25 mouse cellular contexts compared by ENCODE assay signal in genomic region chr4:117595293-117595692, GRCm38 (mm10). TPM values are rescaled to one million over a fixed set of nuclear protein-coding genes. Genes with fewer than 3 reads are reported as not detected.
DNase-seq lines count a peak whose midpoint lies in the region; ATAC-seq lines count a peak whose summit lies in the region.
"Had no signal": no experiment of that assay in that cellular context is flagged by ENCODE, and none has a peak within 500 bp of the region (broad histone marks: within the 10 kb centered on the region; RNA-seq: fewer than 3 reads in every experiment).

No protein-coding gene starts in this region.

- H3K9ac ChIP-seq in forebrain, embryonic 12.5 days: 0 out of 2 replicates have a peak overlapping the region, but pooled peaks have one; percentile 25
- H3K9ac ChIP-seq in forebrain, embryonic 16.5 days (replicated peaks; ENCODE audit: low read depth, low read length): no peak overlapping the region
- no peak overlapping the region for H3K9ac ChIP-seq in hindbrain, embryonic 15.5 days
- H3K9ac ChIP-seq in midbrain, embryonic 16.5 days (ENCODE audit: low read depth, low read length): no peak overlapping the region
- no peak overlapping the region for H3K9ac ChIP-seq in midbrain, embryonic 11.5 days (ENCODE audit: low read length)
- H3K9ac ChIP-seq in limb, embryonic 12.5 days (replicated peaks): no peak overlapping the region
- H3K9ac ChIP-seq: embryonic facial prominence, embryonic 13.5 days; forebrain, embryonic 15.5 days; hindbrain, embryonic 14.5 days; intestine, embryonic 15.5 days had no signal

- no peak for DNase-seq in hindbrain, embryonic 10.5 days (ENCODE audit: low spot score)
- DNase-seq in midbrain, embryonic 11.5 days (ENCODE audit: low spot score, missing footprints): no peak
- DNase-seq: adrenal gland, postnatal 10 days; adrenal gland, postnatal 36 days; B cell, adult 2 months; cerebellum, adult 11 months; cerebellum, adult 2 months; cerebellum, adult 9-11 months; cerebellum, postnatal 25 days; gastrocnemius, adult 2 months; gastrocnemius, postnatal 14 days had no signal

- no peak overlapping the region for H3K4me2 ChIP-seq in forebrain, embryonic 12.5 days
- no peak overlapping the region for H3K4me2 ChIP-seq in forebrain, embryonic 16.5 days (ENCODE audit: low read length)
- no peak overlapping the region for H3K4me2 ChIP-seq in hindbrain, embryonic 15.5 days
- no peak overlapping the region for H3K4me2 ChIP-seq in midbrain, embryonic 16.5 days (ENCODE audit: low read length)
- no peak overlapping the region for H3K4me2 ChIP-seq in midbrain, embryonic 11.5 days
- H3K4me2 ChIP-seq in limb, embryonic 12.5 days: no peak overlapping the region
- H3K4me2 ChIP-seq: embryonic facial prominence, embryonic 13.5 days; forebrain, embryonic 15.5 days; heart, embryonic 11.5 days; hindbrain, embryonic 14.5 days; intestine, embryonic 15.5 days had no signal

- 71% methylated on average over 10 of the region's 10 CpGs for WGBS in forebrain, embryonic 12.5 days
- WGBS in forebrain, embryonic 16.5 days: 53% methylated on average over 10 of the region's 10 CpGs
- WGBS in hindbrain, embryonic 15.5 days: 74% methylated on average over 10 of the region's 10 CpGs
- 87% methylated on average over 10 of the region's 10 CpGs for WGBS in hindbrain, embryonic 10.5 days
- WGBS in midbrain, embryonic 16.5 days: 63% methylated on average over 10 of the region's 10 CpGs
- WGBS in midbrain, embryonic 11.5 days: 86% methylated on average over 10 of the region's 10 CpGs
- WGBS in limb, embryonic 12.5 days: 56% methylated on average over 10 of the region's 10 CpGs

- ATAC-seq in forebrain, embryonic 12.5 days (ENCODE audit: low FRiP score): no peak
- no peak for ATAC-seq in forebrain, embryonic 16.5 days
- ATAC-seq in hindbrain, embryonic 15.5 days (ENCODE audit: low FRiP score, low read depth): 0 out of 2 replicates have a peak, but pooled peaks have one; percentile 29
- ATAC-seq in midbrain, embryonic 16.5 days: 0 out of 2 replicates have a peak, but pooled peaks have one; percentile 52
- ATAC-seq in midbrain, embryonic 11.5 days (ENCODE audit: low FRiP score): no peak
- no peak for ATAC-seq in limb, embryonic 12.5 days (ENCODE audit: insufficient number of reproducible peaks, insufficient read depth, low FRiP score, low TSS enrichment, low read depth)
- ATAC-seq: forebrain, embryonic 15.5 days; intestine, embryonic 15.5 days; Patski had no signal

- H3K36me3 ChIP-seq in forebrain, embryonic 12.5 days (replicated peaks): peaks cover 74% of the 10 kb centered on the region
- peaks cover 8% of the 10 kb centered on the region; the same call in 1 of the 2 replicates for H3K36me3 ChIP-seq in forebrain, embryonic 16.5 days (ENCODE audit: control insufficient read depth, insufficient read depth)
- peaks cover 22% of the 10 kb centered on the region for H3K36me3 ChIP-seq in hindbrain, embryonic 15.5 days
- H3K36me3 ChIP-seq in hindbrain, embryonic 10.5 days: peaks cover 90% of the 10 kb centered on the region
- peaks cover 8% of the 10 kb centered on the region; the same call in 1 of the 2 replicates for H3K36me3 ChIP-seq in midbrain, embryonic 16.5 days (ENCODE audit: control insufficient read depth, insufficient read depth, low read length)
- peaks cover 5% of the 10 kb centered on the region; the same call in 1 of the 2 replicates for H3K36me3 ChIP-seq in midbrain, embryonic 11.5 days (ENCODE audit: control insufficient read depth, insufficient read depth, low read length)
- peaks cover 85% of the 10 kb centered on the region for H3K36me3 ChIP-seq in limb, embryonic 12.5 days

- H3K27me3 ChIP-seq in forebrain, embryonic 12.5 days: no peaks in the 10 kb centered on the region
- H3K27me3 ChIP-seq in forebrain, embryonic 16.5 days (replicated peaks; ENCODE audit: control insufficient read depth, insufficient read depth, low read length): no peaks in the 10 kb centered on the region
- H3K27me3 ChIP-seq in hindbrain, embryonic 15.5 days: no peaks in the 10 kb centered on the region
- peaks cover 73% of the 10 kb centered on the region for H3K27me3 ChIP-seq in hindbrain, embryonic 10.5 days (ENCODE audit: insufficient read depth, poor library complexity, severe bottlenecking)
- H3K27me3 ChIP-seq in midbrain, embryonic 16.5 days (ENCODE audit: control insufficient read depth, insufficient read depth, low read depth, low read length): no peaks in the 10 kb centered on the region
- H3K27me3 ChIP-seq in midbrain, embryonic 11.5 days (ENCODE audit: control insufficient read depth, insufficient read depth, low read length): no peaks in the 10 kb centered on the region
- no peaks in the 10 kb centered on the region for H3K27me3 ChIP-seq in limb, embryonic 12.5 days
- H3K27me3 ChIP-seq: CH12.LX; embryonic facial prominence, embryonic 13.5 days; forebrain, embryonic 15.5 days; intestine, embryonic 15.5 days; Patski had no signal

- H3K27ac ChIP-seq in forebrain, embryonic 12.5 days: no peak overlapping the region
- no peak overlapping the region for H3K27ac ChIP-seq in forebrain, embryonic 16.5 days (ENCODE audit: low read length)
- H3K27ac ChIP-seq in hindbrain, embryonic 15.5 days (replicated peaks): no peak overlapping the region
- H3K27ac ChIP-seq in hindbrain, embryonic 10.5 days: no peak overlapping the region
- no peak overlapping the region for H3K27ac ChIP-seq in midbrain, embryonic 16.5 days (ENCODE audit: low read length)
- H3K27ac ChIP-seq in midbrain, embryonic 11.5 days (ENCODE audit: low read depth, low read length): no peak overlapping the region
- peak overlapping the region; percentile 53; the same call in 1 of the 2 replicates for H3K27ac ChIP-seq in limb, embryonic 12.5 days
- H3K27ac ChIP-seq: embryonic facial prominence, embryonic 13.5 days; forebrain, embryonic 10.5 days; forebrain, embryonic 15.5 days; gastrocnemius, adult 2 months; hindbrain, embryonic 14.5 days; intestine, embryonic 15.5 days had no signal

- no peak overlapping the region for H3K4me3 ChIP-seq in forebrain, embryonic 12.5 days (replicated peaks)
- H3K4me3 ChIP-seq in forebrain, embryonic 16.5 days (replicated peaks; ENCODE audit: low read length): no peak overlapping the region
- H3K4me3 ChIP-seq in hindbrain, embryonic 15.5 days: no peak overlapping the region
- no peak overlapping the region for H3K4me3 ChIP-seq in hindbrain, embryonic 10.5 days
- no peak overlapping the region for H3K4me3 ChIP-seq in midbrain, embryonic 16.5 days (ENCODE audit: low read depth, low read length)
- no peak overlapping the region for H3K4me3 ChIP-seq in midbrain, embryonic 11.5 days (ENCODE audit: low read depth, low read length)
- H3K4me3 ChIP-seq in limb, embryonic 12.5 days (replicated peaks): no peak overlapping the region
- H3K4me3 ChIP-seq: embryonic facial prominence, embryonic 13.5 days; forebrain, embryonic 10.5 days; forebrain, embryonic 15.5 days; gastrocnemius, adult 2 months; intestine, embryonic 15.5 days had no signal

- H3K4me1 ChIP-seq in forebrain, embryonic 12.5 days: peaks cover 5% of the 10 kb centered on the region; the same call in 1 of the 2 replicates
- H3K4me1 ChIP-seq in forebrain, embryonic 16.5 days (replicated peaks; ENCODE audit: control insufficient read depth, insufficient read depth, low read length): 0 out of 2 replicates have a peak, but pooled peaks cover 2% of the 10 kb centered on the region
- no peaks in the 10 kb centered on the region; the same call in 1 of the 2 replicates for H3K4me1 ChIP-seq in hindbrain, embryonic 15.5 days (replicated peaks)
- peaks cover 7% of the 10 kb centered on the region for H3K4me1 ChIP-seq in hindbrain, embryonic 10.5 days (replicated peaks)
- H3K4me1 ChIP-seq in midbrain, embryonic 16.5 days (ENCODE audit: control insufficient read depth, insufficient read depth, low read length): peaks cover 7% of the 10 kb centered on the region; the same call in 1 of the 2 replicates
- no peaks in the 10 kb centered on the region for H3K4me1 ChIP-seq in midbrain, embryonic 11.5 days (ENCODE audit: control insufficient read depth, insufficient read depth, low read length)
- H3K4me1 ChIP-seq in limb, embryonic 12.5 days (replicated peaks): peaks cover 27% of the 10 kb centered on the region
- H3K4me1 ChIP-seq: intestine, embryonic 15.5 days had no signal

- no peaks in the 10 kb centered on the region for H3K9me3 ChIP-seq in forebrain, embryonic 12.5 days
- no peaks in the 10 kb centered on the region for H3K9me3 ChIP-seq in forebrain, embryonic 16.5 days (ENCODE audit: control insufficient read depth, low read length)
- H3K9me3 ChIP-seq in hindbrain, embryonic 15.5 days: no peaks in the 10 kb centered on the region
- no peaks in the 10 kb centered on the region for H3K9me3 ChIP-seq in hindbrain, embryonic 10.5 days
- H3K9me3 ChIP-seq in midbrain, embryonic 16.5 days (replicated peaks; ENCODE audit: control insufficient read depth, low read length, poor library complexity, severe bottlenecking): no peaks in the 10 kb centered on the region
- H3K9me3 ChIP-seq in midbrain, embryonic 11.5 days (ENCODE audit: control insufficient read depth, low read length): no peaks in the 10 kb centered on the region
- H3K9me3 ChIP-seq in limb, embryonic 12.5 days: no peaks in the 10 kb centered on the region
- H3K9me3 ChIP-seq: embryonic facial prominence, embryonic 13.5 days; forebrain, embryonic 10.5 days; forebrain, embryonic 15.5 days; G1E; intestine, embryonic 15.5 days had no signal

RNA-seq across cellular contexts. Expression of gene Eri3, which starts 45.1 kb away (rescaled TPM):
- polyA plus RNA-seq in forebrain, embryonic 12.5 days (2016; fragmentation: Nextera tagmentation; extraction: Ambion mirVana): 158 and 168 TPM in 2 replicates
- 256 and 257 TPM in 2 replicates for polyA plus RNA-seq in forebrain, embryonic 16.5 days (2015; fragmentation: Nextera tagmentation; extraction: Ambion mirVana)
- 266 and 267 TPM in 2 replicates for polyA plus RNA-seq in hindbrain, embryonic 15.5 days (2015; fragmentation: Nextera tagmentation; extraction: Ambion mirVana)
- 112 and 142 TPM in 2 replicates for polyA plus RNA-seq in hindbrain, embryonic 10.5 days (2016; fragmentation: Nextera tagmentation; extraction: Ambion mirVana)
- polyA plus RNA-seq in midbrain, embryonic 16.5 days (2015; fragmentation: Nextera tagmentation; extraction: Ambion mirVana): 256 and 282 TPM in 2 replicates
- polyA plus RNA-seq in midbrain, embryonic 11.5 days (2014; fragmentation: Nextera tagmentation; extraction: Ambion mirVana): 121 and 132 TPM in 2 replicates
- 161 and 166 TPM in 2 replicates for polyA plus RNA-seq in limb, embryonic 12.5 days (2016; fragmentation: Nextera tagmentation; extraction: Ambion mirVana)

Comparison
In these comparisons a context has a peak if more than half of its experiments do, and no peak if none do; other contexts are left out.
1. ATAC-seq: peak in hindbrain, embryonic 15.5 days (single experiment) and midbrain, embryonic 16.5 days (single experiment); none in forebrain, embryonic 12.5 days (single experiment), forebrain, embryonic 16.5 days (single experiment), midbrain, embryonic 11.5 days (single experiment) and limb, embryonic 12.5 days (single experiment).